Comparison of ENCODE assay signal across 8 mouse cellular contexts in the genomic region with DNA sequence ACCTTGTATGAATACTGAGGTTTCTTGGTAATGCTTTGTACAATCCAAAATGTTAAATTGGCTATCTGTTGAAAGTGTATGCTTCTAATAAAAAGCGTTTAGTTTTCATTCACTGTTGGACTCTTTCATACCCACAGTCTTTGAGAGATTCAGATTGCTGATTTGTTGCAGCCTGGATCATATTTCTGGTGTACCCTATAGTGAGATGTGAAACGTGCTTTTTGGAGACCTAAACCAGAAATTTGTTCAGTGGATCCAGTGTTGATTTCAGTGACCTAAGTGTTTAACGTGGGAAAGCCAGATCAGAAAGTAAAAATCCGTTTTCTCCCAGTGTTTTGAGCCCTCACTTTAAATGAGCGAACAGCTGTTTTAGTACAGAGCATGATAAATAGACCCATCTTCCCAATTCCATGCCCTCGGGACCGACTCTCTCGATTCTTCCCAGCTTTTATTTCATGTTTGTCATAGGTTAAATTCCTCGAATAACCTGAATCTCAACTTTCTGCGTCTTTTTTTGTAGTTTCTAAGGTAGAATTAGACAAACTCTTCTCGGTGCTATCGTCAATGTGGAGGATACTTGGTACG. TPM values are rescaled to one million over a fixed set of nuclear protein-coding genes. Genes with fewer than 3 reads are reported as not detected.
DNase-seq lines count a peak whose midpoint lies in the region; ATAC-seq lines count a peak whose summit lies in the region.

No protein-coding gene starts in this region.

- H3K4me1 ChIP-seq in lung, embryonic 16.5 days (replicated peaks; ENCODE audit: control insufficient read depth, insufficient read depth, low read length), result peaks cover 15% of the 10 kb centered on the region
- H3K4me1 ChIP-seq in embryonic facial prominence, embryonic 14.5 days (ENCODE audit: control insufficient read depth, insufficient read depth, low read length), result peaks cover 18% of the 10 kb centered on the region; the same call in 1 of the 2 replicates
- peaks cover 19% of the 10 kb centered on the region for H3K4me1 ChIP-seq in limb, embryonic 10.5 days
- peaks cover 17% of the 10 kb centered on the region; the same call in 1 of the 2 replicates for H3K4me1 ChIP-seq in stomach, embryonic 14.5 days (ENCODE audit: control insufficient read depth, insufficient read depth, low read length)

- no peaks in the 10 kb centered on the region for H3K36me3 ChIP-seq in lung, embryonic 16.5 days (ENCODE audit: control insufficient read depth, insufficient read depth, low read length)
- H3K36me3 ChIP-seq in embryonic facial prominence, embryonic 14.5 days (ENCODE audit: control insufficient read depth, insufficient read depth, low read length), result no peaks in the 10 kb centered on the region
- no peaks in the 10 kb centered on the region for H3K36me3 ChIP-seq in limb, embryonic 10.5 days
- H3K36me3 ChIP-seq in stomach, embryonic 14.5 days (ENCODE audit: control insufficient read depth, insufficient read depth, low read length), result no peaks in the 10 kb centered on the region

- no peaks in the 10 kb centered on the region for H3K9me3 ChIP-seq in lung, embryonic 16.5 days (ENCODE audit: control insufficient read depth, low read length)
- H3K9me3 ChIP-seq in embryonic facial prominence, embryonic 14.5 days (ENCODE audit: control insufficient read depth, low read length), result no peaks in the 10 kb centered on the region
- no peaks in the 10 kb centered on the region for H3K9me3 ChIP-seq in limb, embryonic 10.5 days (replicated peaks)
- H3K9me3 ChIP-seq in stomach, embryonic 14.5 days (ENCODE audit: control insufficient read depth, low read depth, low read length), result no peaks in the 10 kb centered on the region

- WGBS in lung, embryonic 16.5 days, result 17% methylated on average over 13 of the region's 13 CpGs
- WGBS in embryonic facial prominence, embryonic 14.5 days, result 21% methylated on average over 13 of the region's 13 CpGs
- 30% methylated on average over 13 of the region's 13 CpGs for WGBS in limb, embryonic 10.5 days
- WGBS in stomach, embryonic 14.5 days, result 15% methylated on average over 13 of the region's 13 CpGs

- H3K27me3 ChIP-seq in lung, embryonic 16.5 days (ENCODE audit: control insufficient read depth, insufficient read depth, low read depth, low read length), result no peaks in the 10 kb centered on the region
- no peaks in the 10 kb centered on the region for H3K27me3 ChIP-seq in embryonic facial prominence, embryonic 14.5 days (replicated peaks; ENCODE audit: control insufficient read depth, insufficient read depth, low read length)
- H3K27me3 ChIP-seq in limb, embryonic 10.5 days (ENCODE audit: low read depth, poor library complexity, severe bottlenecking), result no peaks in the 10 kb centered on the region
- H3K27me3 ChIP-seq in stomach, embryonic 14.5 days (ENCODE audit: control insufficient read depth, insufficient read depth, low read length), result no peaks in the 10 kb centered on the region

- no peak for ATAC-seq in lung, embryonic 16.5 days (ENCODE audit: low read depth)
- ATAC-seq in embryonic facial prominence, embryonic 14.5 days (ENCODE audit: low read depth), result no peak
- no peak for ATAC-seq in stomach, embryonic 14.5 days (ENCODE audit: insufficient number of reproducible peaks, insufficient read depth, low FRiP score, low read depth)

- peak overlapping the region; percentile 92 for H3K9ac ChIP-seq in lung, embryonic 16.5 days (ENCODE audit: low read length)
- peak overlapping the region; percentile 75 for H3K9ac ChIP-seq in embryonic facial prominence, embryonic 14.5 days (ENCODE audit: low read depth, low read length)
- peak overlapping the region; percentile 92 for H3K9ac ChIP-seq in stomach, embryonic 14.5 days (replicated peaks; ENCODE audit: low read depth, low read length)

- no peak for DNase-seq in lung, postnatal 36 days
- DNase-seq in embryonic facial prominence, embryonic 14.5 days (ENCODE audit: low spot score), result peak; percentile 24
- no peak for DNase-seq in limb, embryonic 10.5 days (ENCODE audit: low spot score)
- DNase-seq in cerebellum, adult 8-10 months, result no peak
- no peak for DNase-seq in spleen, postnatal 36 days (ENCODE audit: low spot score in 2 of 2)
- DNase-seq in T-cell, adult 2 months (ENCODE audit: low spot score), result no peak

- H3K4me2 ChIP-seq in lung, embryonic 16.5 days (ENCODE audit: low read depth, low read length), result peak overlapping the region; percentile 92
- H3K4me2 ChIP-seq in embryonic facial prominence, embryonic 14.5 days (ENCODE audit: low read depth, low read length), result peak overlapping the region; percentile 63
- peak overlapping the region; percentile 91 for H3K4me2 ChIP-seq in stomach, embryonic 14.5 days (replicated peaks; ENCODE audit: low read depth, low read length)

- H3K4me3 ChIP-seq in lung, embryonic 16.5 days (ENCODE audit: low read length), result peak overlapping the region; percentile 71
- peak overlapping the region; percentile 49 for H3K4me3 ChIP-seq in embryonic facial prominence, embryonic 14.5 days (ENCODE audit: low read depth, low read length)
- H3K4me3 ChIP-seq in limb, embryonic 10.5 days, result peak overlapping the region; percentile 64
- H3K4me3 ChIP-seq in stomach, embryonic 14.5 days (ENCODE audit: low read depth, low read length), result peak overlapping the region; percentile 63

- peak overlapping the region; percentile 100 for H3K27ac ChIP-seq in lung, embryonic 16.5 days (ENCODE audit: low read length)
- H3K27ac ChIP-seq in embryonic facial prominence, embryonic 14.5 days (replicated peaks; ENCODE audit: low read depth, low read length), result peak overlapping the region; percentile 95
- peak overlapping the region; percentile 96 for H3K27ac ChIP-seq in limb, embryonic 10.5 days
- peak overlapping the region; percentile 99 for H3K27ac ChIP-seq in stomach, embryonic 14.5 days (ENCODE audit: low read length)

RNA-seq across cellular contexts. Expression of a gene that starts 1.7 kb away (rescaled TPM):
- 36.9 and 37.8 TPM in 2 replicates for polyA plus RNA-seq in lung, embryonic 16.5 days (2015; fragmentation: Nextera tagmentation; extraction: Ambion mirVana)
- polyA plus RNA-seq in embryonic facial prominence, embryonic 14.5 days (2014; fragmentation: Nextera tagmentation; extraction: Ambion mirVana), result 36.1 and 37.8 TPM in 2 replicates
- 8.6 and 11.8 TPM in 2 replicates for polyA plus RNA-seq in limb, embryonic 10.5 days (2016; fragmentation: Nextera tagmentation; extraction: Ambion mirVana)
- polyA plus RNA-seq in stomach, embryonic 14.5 days (2014; fragmentation: Nextera tagmentation; extraction: Ambion mirVana), result 38.5 and 39.4 TPM in 2 replicates

RNA-seq across cellular contexts. Expression of a gene that starts 5.1 kb away (rescaled TPM):
- polyA plus RNA-seq in lung, embryonic 16.5 days (2015; fragmentation: Nextera tagmentation; extraction: Ambion mirVana), result 5.9 and 9.7 TPM in 2 replicates
- polyA plus RNA-seq in embryonic facial prominence, embryonic 14.5 days (2014; fragmentation: Nextera tagmentation; extraction: Ambion mirVana), result 5.1 and 7.5 TPM in 2 replicates
- 9.6 TPM in 2 replicates for polyA plus RNA-seq in limb, embryonic 10.5 days (2016; fragmentation: Nextera tagmentation; extraction: Ambion mirVana)
- polyA plus RNA-seq in stomach, embryonic 14.5 days (2014; fragmentation: Nextera tagmentation; extraction: Ambion mirVana), result 6.1 and 8.4 TPM in 2 replicates

RNA-seq across cellular contexts. Expression of a gene that starts 6.2 kb away (rescaled TPM):
- 4.0 and 4.9 TPM in 2 replicates for polyA plus RNA-seq in lung, embryonic 16.5 days (2015; fragmentation: Nextera tagmentation; extraction: Ambion mirVana)
- polyA plus RNA-seq in embryonic facial prominence, embryonic 14.5 days (2014; fragmentation: Nextera tagmentation; extraction: Ambion mirVana), result 1.2 and 2.1 TPM in 2 replicates
- 3.5 and 3.7 TPM in 2 replicates for polyA plus RNA-seq in limb, embryonic 10.5 days (2016; fragmentation: Nextera tagmentation; extraction: Ambion mirVana)
- polyA plus RNA-seq in stomach, embryonic 14.5 days (2014; fragmentation: Nextera tagmentation; extraction: Ambion mirVana), result 2.0 and 2.1 TPM in 2 replicates

RNA-seq across cellular contexts. Expression of a gene that starts 10.6 kb away (rescaled TPM):
- 33.4 and 44.6 TPM in 2 replicates for polyA plus RNA-seq in lung, embryonic 16.5 days (2015; fragmentation: Nextera tagmentation; extraction: Ambion mirVana)
- polyA plus RNA-seq in embryonic facial prominence, embryonic 14.5 days (2014; fragmentation: Nextera tagmentation; extraction: Ambion mirVana), result 30.2 and 32.6 TPM in 2 replicates
- polyA plus RNA-seq in limb, embryonic 10.5 days (2016; fragmentation: Nextera tagmentation; extraction: Ambion mirVana), result 55.9 and 60.6 TPM in 2 replicates
- 38.8 and 50.2 TPM in 2 replicates for polyA plus RNA-seq in stomach, embryonic 14.5 days (2014; fragmentation: Nextera tagmentation; extraction: Ambion mirVana)

RNA-seq across cellular contexts. Expression of a gene that starts 11.7 kb away (rescaled TPM):
- polyA plus RNA-seq in lung, embryonic 16.5 days (2015; fragmentation: Nextera tagmentation; extraction: Ambion mirVana), result 13.3 and 14.0 TPM in 2 replicates
- 6.6 and 11.5 TPM in 2 replicates for polyA plus RNA-seq in embryonic facial prominence, embryonic 14.5 days (2014; fragmentation: Nextera tagmentation; extraction: Ambion mirVana)
- polyA plus RNA-seq in limb, embryonic 10.5 days (2016; fragmentation: Nextera tagmentation; extraction: Ambion mirVana), result 6.3 and 9.7 TPM in 2 replicates
- polyA plus RNA-seq in stomach, embryonic 14.5 days (2014; fragmentation: Nextera tagmentation; extraction: Ambion mirVana), result 11.1 and 11.8 TPM in 2 replicates
